8 mouse cellular contexts compared by ENCODE assay signal in the genomic region with DNA sequence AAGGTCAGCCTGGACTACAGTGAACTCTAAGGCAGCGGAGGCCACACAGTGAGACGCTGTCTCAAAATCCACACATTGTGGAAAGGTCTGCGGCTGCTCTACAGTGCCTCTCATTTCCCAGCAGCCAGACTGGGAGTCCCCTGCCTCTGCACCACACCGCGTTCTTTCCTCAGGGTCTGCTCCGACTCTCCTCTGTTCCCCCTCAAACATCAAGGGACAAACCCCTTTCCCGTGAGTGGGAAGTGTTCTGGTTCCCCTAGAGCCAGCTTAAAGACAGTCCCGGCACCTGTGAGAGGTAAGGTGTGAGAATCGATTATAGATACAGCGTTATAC. TPM values are rescaled to one million over a fixed set of nuclear protein-coding genes. Genes with fewer than 3 reads are reported as not detected.
DNase-seq lines count a peak whose midpoint lies in the region; ATAC-seq and TF ChIP-seq lines count a peak whose summit lies in the region.

No protein-coding gene starts in this region.

- 59% methylated on average over 10 of the region's 10 CpGs for WGBS in kidney, postnatal 0 days
- 47% methylated on average over 10 of the region's 10 CpGs for WGBS in liver, embryonic 13.5 days (ENCODE audit: insufficient replicate concordance)

- H3K9ac ChIP-seq in kidney, postnatal 0 days (ENCODE audit: low read depth, low read length) = peak overlapping the region; percentile 49; the same call in 1 of the 2 replicates
- H3K9ac ChIP-seq in ES-E14 (ENCODE audit: insufficient read depth, low read depth, low read length, poor library complexity, severe bottlenecking) = no peak overlapping the region
- peak overlapping the region; percentile 55 for H3K9ac ChIP-seq in liver, embryonic 13.5 days

- H3K9me3 ChIP-seq in kidney, postnatal 0 days (replicated peaks; ENCODE audit: low read length) = no peaks in the 10 kb centered on the region
- H3K9me3 ChIP-seq in ES-E14 (ENCODE audit: control insufficient read depth, insufficient read depth, low read depth, low read length) = no peaks in the 10 kb centered on the region
- no peaks in the 10 kb centered on the region for H3K9me3 ChIP-seq in liver, embryonic 13.5 days (replicated peaks)

- TF ChIP-seq CTCF in kidney, postnatal 0 days (IDR thresholded peaks at IDR 0.05; ENCODE audit: low read depth) = no peak
- TF ChIP-seq CTCF in cortical plate, adult 2 months (IDR thresholded peaks at IDR 0.05; ENCODE audit: extremely low read depth, insufficient read depth, low read length) = no peak

- no peak for ATAC-seq in kidney, postnatal 0 days (replicated peaks; ENCODE audit: low FRiP score, low read depth)
- ATAC-seq in liver, embryonic 13.5 days (ENCODE audit: low read depth) = no peak

- in situ Hi-C loops in ES-E14 (cut with MboI; ENCODE audit: low sequenced_read_pairs in 2 of 2, unreplicated experiment in 2 of 2) = no loop called here

- peaks cover 5% of the 10 kb centered on the region; the same call in 1 of the 2 replicates for H3K4me1 ChIP-seq in kidney, postnatal 0 days (replicated peaks; ENCODE audit: insufficient read depth, low read length)
- H3K4me1 ChIP-seq in ES-E14 (ENCODE audit: control insufficient read depth in 2 of 2, insufficient read depth in 2 of 2, low read length in 2 of 2, poor library complexity in 1 of 2) = peaks cover 11 to 22% of the 10 kb centered on the region in 2 experiments
- no peaks in the 10 kb centered on the region for H3K4me1 ChIP-seq in cortical plate, adult 2 months (ENCODE audit: control insufficient read depth, insufficient read depth, low read length)
- peaks cover 72% of the 10 kb centered on the region for H3K4me1 ChIP-seq in liver, embryonic 13.5 days (replicated peaks)

- peak overlapping the region; percentile 44 for H3K4me2 ChIP-seq in kidney, postnatal 0 days (ENCODE audit: low read length)
- H3K4me2 ChIP-seq in liver, embryonic 13.5 days = peak overlapping the region; percentile 57

- DNase-seq in kidney, postnatal 0 days (ENCODE audit: low spot score) = no peak
- no peak for DNase-seq in kidney, adult 8-10 months
- no peak for DNase-seq in ES-E14 (ENCODE audit: low read depth, low spot score)
- DNase-seq in liver, embryonic 13.5 days = no peak
- DNase-seq in embryo, embryonic 11 days = no peak
- DNase-seq in layer of hippocampus, postnatal 25 days (ENCODE audit: extremely low spot score in 1 of 2, low spot score in 1 of 2) = no peak
- DNase-seq in embryo, embryonic 9.5 days (ENCODE audit: extremely low spot score) = no peak

- H3K4me3 ChIP-seq in kidney, postnatal 0 days (replicated peaks; ENCODE audit: low read depth, low read length) = peak overlapping the region; percentile 26
- H3K4me3 ChIP-seq in ES-E14 (ENCODE audit: insufficient read depth in 1 of 2, low read depth in 1 of 2, low read length in 2 of 2, poor library complexity in 1 of 2, severe bottlenecking in 1 of 2) = peak overlapping the region; percentile 26 to 50; a peak in 3 of 4 replicates
- H3K4me3 ChIP-seq in cortical plate, adult 2 months (ENCODE audit: insufficient read depth, low read length) = peak overlapping the region; percentile 18
- H3K4me3 ChIP-seq in liver, embryonic 13.5 days (replicated peaks) = peak overlapping the region; percentile 49

- TF ChIP-seq POLR2A in cortical plate, adult 2 months (IDR thresholded peaks at IDR 0.05; ENCODE audit: extremely low read depth, insufficient read depth, low read length) = no peak

- H3K36me3 ChIP-seq in kidney, postnatal 0 days (ENCODE audit: insufficient read depth, low read length) = no peaks in the 10 kb centered on the region
- no peaks in the 10 kb centered on the region for H3K36me3 ChIP-seq in ES-E14 (ENCODE audit: control insufficient read depth, insufficient read depth, low read length, poor library complexity, severe bottlenecking)
- H3K36me3 ChIP-seq in liver, embryonic 13.5 days = no peaks in the 10 kb centered on the region

- H3K27ac ChIP-seq in kidney, postnatal 0 days = peak overlapping the region; percentile 76; the same call in 1 of the 2 replicates
- H3K27ac ChIP-seq in ES-E14 (ENCODE audit: insufficient read depth, low read depth, low read length, poor library complexity, severe bottlenecking) = no peak overlapping the region
- no peak overlapping the region for H3K27ac ChIP-seq in cortical plate, adult 2 months (ENCODE audit: insufficient read depth, low read length)
- peak overlapping the region; percentile 58 for H3K27ac ChIP-seq in liver, embryonic 13.5 days

- no peaks in the 10 kb centered on the region for H3K27me3 ChIP-seq in kidney, postnatal 0 days (ENCODE audit: insufficient read depth, low read length)
- peaks cover 24% of the 10 kb centered on the region for H3K27me3 ChIP-seq in liver, embryonic 13.5 days

TF ChIP-seq in ES-E14, 5 proteins besides CTCF, POLR2A, EP300 and RAD21:
- no peak for TF ChIP-seq HCFC1 (IDR thresholded peaks at IDR 0.05; ENCODE audit: borderline replicate concordance, insufficient read depth, low read length)
- no peak for TF ChIP-seq CHD2 (IDR thresholded peaks at IDR 0.05; ENCODE audit: low read depth, low read length)
- TF ChIP-seq ZC3H11A (IDR thresholded peaks at IDR 0.05; ENCODE audit: borderline replicate concordance, low read depth, low read length) = no peak
- TF ChIP-seq ZNF384 (IDR thresholded peaks at IDR 0.05; ENCODE audit: low read depth, low read length) = no peak
- no peak for TF ChIP-seq MAFK (IDR thresholded peaks at IDR 0.05; ENCODE audit: insufficient read depth, low read depth, low read length)
TF ChIP-seq in ES-E14: peak in this region for 0.

RNA-seq across cellular contexts. Expression of a gene that starts 0.8 kb away (rescaled TPM):
- 10.5 and 13.1 TPM in 2 replicates for polyA plus RNA-seq in kidney, postnatal 0 days (2015; fragmentation: Nextera tagmentation; extraction: Ambion mirVana)
- total RNA-seq in ES-E14 (2012; rRNA removed) = 1.3 and 1.8 TPM in 2 replicates
- 9.6 and 11.8 TPM in 2 replicates for polyA plus RNA-seq in cortical plate, adult 2 months (2012; rRNA removed)
- 5.8 and 6.3 TPM in 2 replicates for polyA plus RNA-seq in liver, embryonic 13.5 days (2015; fragmentation: Nextera tagmentation; extraction: Ambion mirVana)
- 1 to 10 TPM; 5.4 to 8.1 TPM for total RNA-seq in layer of hippocampus, postnatal 25 days (2021)

RNA-seq across cellular contexts. Expression of a gene that starts 4.4 kb away (rescaled TPM):
- 32.6 and 32.9 TPM in 2 replicates for polyA plus RNA-seq in kidney, postnatal 0 days (2015; fragmentation: Nextera tagmentation; extraction: Ambion mirVana)
- 9.0 and 9.2 TPM in 2 replicates for total RNA-seq in ES-E14 (2012; rRNA removed)
- polyA plus RNA-seq in cortical plate, adult 2 months (2012; rRNA removed) = 9.4 and 11.0 TPM in 2 replicates
- polyA plus RNA-seq in liver, embryonic 13.5 days (2015; fragmentation: Nextera tagmentation; extraction: Ambion mirVana) = 13.8 and 15.3 TPM in 2 replicates
- 1 to 10 TPM; 3.3 to 3.8 TPM for total RNA-seq in layer of hippocampus, postnatal 25 days (2021)

RNA-seq across cellular contexts. Expression of a gene that starts 17.2 kb away (rescaled TPM):
- polyA plus RNA-seq in kidney, postnatal 0 days (2015; fragmentation: Nextera tagmentation; extraction: Ambion mirVana) = 0.17 TPM in 1 of 2 replicates, not detected in the other
- total RNA-seq in ES-E14 (2012; rRNA removed) = 1.8 and 2.6 TPM in 2 replicates
- polyA plus RNA-seq in cortical plate, adult 2 months (2012; rRNA removed) = 72.8 and 74.3 TPM in 2 replicates
- 5.2 and 6.2 TPM in 2 replicates for polyA plus RNA-seq in liver, embryonic 13.5 days (2015; fragmentation: Nextera tagmentation; extraction: Ambion mirVana)
- total RNA-seq in layer of hippocampus, postnatal 25 days (2021) = 10 to 100 TPM; 55.6 to 64.3 TPM

Comparison
In these comparisons a context has a peak if more than half of its experiments do, and no peak if none do; other contexts are left out.
1. H3K27ac ChIP-seq: peak in kidney, postnatal 0 days (single experiment) and liver, embryonic 13.5 days (single experiment); none in ES-E14 (single experiment) and cortical plate, adult 2 months (single experiment).
2. RNA of a gene that starts 17.2 kb away (polyA plus RNA-seq): 72.8 to 74.3 TPM in cortical plate, adult 2 months; 5.2 to 6.2 TPM in liver, embryonic 13.5 days and 0.17 TPM in kidney, postnatal 0 days; every median in the first group is over 10 times any median in the second.
3. Peak in every context shown above with its lines, with median percentiles within 50 percentile points of each other: H3K4me3 ChIP-seq.